Mouse (Mus musculus): ENCODE measurements around the gene Npas4. TPM values are rescaled to one million over a fixed set of nuclear protein-coding genes. Genes with fewer than 3 reads are reported as not detected.

Npas4 gene
- not detected in 2 replicates for polyA plus RNA-seq (2016; fragmentation: Nextera tagmentation; extraction: Ambion mirVana)

DNA sequence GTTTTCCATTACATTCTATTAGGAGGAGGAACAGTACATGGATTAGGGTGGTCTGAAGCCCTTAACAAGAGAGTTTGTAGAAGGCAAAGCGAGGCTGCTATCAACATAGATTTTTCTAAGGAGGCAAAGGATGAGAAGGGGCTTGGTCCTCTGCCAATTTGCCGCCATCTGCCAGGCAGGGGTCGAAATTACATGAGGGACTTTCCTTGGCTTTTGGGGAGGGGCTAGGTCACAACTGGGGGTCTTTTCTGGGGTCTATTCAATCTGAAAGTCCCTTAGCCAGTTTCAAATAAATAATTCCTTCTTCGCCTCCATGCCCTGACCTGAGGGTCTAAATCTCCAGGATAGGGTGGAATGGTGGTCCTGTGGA is at the start of gene Npas4:
TSS of gene Npas4 (minus strand) at position 61 of the 370 bp plus-strand sequence.
- H3K27me3 ChIP-seq (ENCODE audit: low read depth, poor library complexity, severe bottlenecking) = peaks cover 77% of the 10 kb centered on the region
- no peaks in the 10 kb centered on the region for H3K9me3 ChIP-seq (replicated peaks)
- no peaks in the 10 kb centered on the region for H3K36me3 ChIP-seq
- peaks cover 7% of the 10 kb centered on the region for H3K4me1 ChIP-seq
- no peak within 1 kb of the TSS for H3K27ac ChIP-seq
- no peak within 1 kb of the TSS for H3K4me3 ChIP-seq
- DNase-seq (ENCODE audit: low spot score) = no peak
- WGBS = 27% methylated on average over 4 of the region's 4 CpGs

DNA sequence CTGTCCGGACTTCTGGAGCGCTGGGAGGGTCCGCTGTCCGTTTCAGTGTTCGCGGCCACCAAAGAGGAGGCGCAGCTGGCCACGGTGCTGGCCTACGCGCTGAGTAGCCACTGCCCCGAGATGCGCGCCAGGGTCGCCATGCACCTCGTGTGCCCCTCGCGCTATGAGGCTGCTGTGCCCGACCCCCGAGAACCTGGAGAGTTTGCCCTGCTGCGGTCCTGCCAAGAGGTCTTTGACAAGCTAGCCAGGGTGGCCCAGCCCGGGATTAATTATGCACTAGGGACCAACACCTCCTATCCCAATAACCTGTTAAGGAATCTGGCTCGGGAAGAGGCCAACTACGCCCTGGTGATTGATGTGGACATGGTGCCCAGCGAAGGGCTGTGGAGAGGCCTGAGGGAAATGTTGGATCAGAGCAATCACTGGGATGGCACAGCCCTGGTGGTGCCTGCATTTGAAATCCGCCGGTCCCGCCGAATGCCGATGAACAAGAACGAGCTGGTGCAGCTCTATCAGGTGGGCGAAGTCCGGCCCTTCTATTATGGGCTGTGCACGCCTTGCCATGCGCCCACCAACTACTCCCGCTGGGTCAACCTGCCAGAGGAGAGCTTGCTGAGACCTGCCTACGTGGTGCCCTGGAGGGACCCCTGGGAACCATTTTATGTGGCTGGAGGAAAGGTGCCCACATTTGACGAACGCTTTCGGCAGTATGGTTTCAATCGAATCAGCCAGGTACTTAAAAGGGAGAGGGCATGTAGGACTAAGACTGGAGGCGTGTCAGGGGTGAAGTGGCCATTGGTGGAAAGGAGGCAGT is 49.4 kb upstream of the Npas4 start:
- peak; percentile 62 for DNase-seq (ENCODE audit: low spot score)
- Histone ChIP-seq H3K36me3 (peaks cover 14% of the 10 kb centered on the region), H3K4me1 (peaks cover 46% of the 10 kb centered on the region), H3K4me3 (peak overlapping the region; percentile 91), H3K9me3 (replicated peaks) (no peaks in the 10 kb centered on the region), H3K27ac (peak overlapping the region; percentile 94), H3K27me3 (ENCODE audit: low read depth, poor library complexity, severe bottlenecking) (no peaks in the 10 kb centered on the region)
- 12% methylated on average over 41 of the region's 41 CpGs for WGBS

- H3K27me3 ChIP-seq (ENCODE audit: low read depth, poor library complexity, severe bottlenecking) = no peaks in the 10 kb centered on the region
- H3K4me1 ChIP-seq = peaks cover 46% of the 10 kb centered on the region
- peak within 1 kb of the TSS; percentile 91 for H3K4me3 ChIP-seq
- no peaks in the 10 kb centered on the region for H3K9me3 ChIP-seq (replicated peaks)
- WGBS = 0% methylated on average over 44 of the region's 44 CpGs
- peaks cover 7% of the 10 kb centered on the region for H3K36me3 ChIP-seq
- peak within 1 kb of the TSS; percentile 94 for H3K27ac ChIP-seq
- peak; percentile 90 for DNase-seq (ENCODE audit: low spot score)
Measured at GRCm38 (mm10) chr19:5038709-5039156, 48.6 kb upstream of the Npas4 start, which contains the start of the genes B4gat1 and AC124502.3. TSS of gene B4gat1 (plus strand) at chr19:5038826. TSS of gene AC124502.3 (plus strand) at chr19:5038891.

- 6% methylated on average over 32 of the region's 32 CpGs for WGBS
- H3K4me1 ChIP-seq = peaks cover 46% of the 10 kb centered on the region
- peak; percentile 91 for DNase-seq (ENCODE audit: low spot score)
- no peaks in the 10 kb centered on the region for H3K9me3 ChIP-seq (replicated peaks)
- H3K36me3 ChIP-seq = peaks cover 5% of the 10 kb centered on the region
- H3K4me3 ChIP-seq = peak overlapping the region; percentile 91
- peak overlapping the region; percentile 94 for H3K27ac ChIP-seq
- no peaks in the 10 kb centered on the region for H3K27me3 ChIP-seq (ENCODE audit: low read depth, poor library complexity, severe bottlenecking)
Measured at GRCm38 (mm10) chr19:5037678-5038571, 47.8 kb upstream of the Npas4 start.

DNA sequence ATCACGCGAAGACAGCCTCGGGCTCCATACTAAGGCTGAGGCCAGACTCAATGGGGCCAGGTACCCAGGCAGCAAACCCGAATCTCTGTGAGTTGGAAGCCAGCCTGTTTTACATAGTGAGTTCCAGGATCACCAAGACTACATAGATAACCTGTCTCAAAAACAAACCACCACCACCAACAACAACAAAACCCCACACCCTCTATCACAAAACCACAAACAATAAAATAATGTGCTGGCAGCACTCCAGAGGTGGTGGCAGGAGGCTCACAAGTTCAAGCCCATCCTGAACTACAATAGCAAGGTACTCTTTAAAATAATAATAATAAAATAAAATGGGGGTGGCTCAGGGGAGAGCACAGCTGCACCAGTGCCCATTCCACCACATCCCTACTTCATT is 46.5 kb upstream of the Npas4 start:
- Histone ChIP-seq H3K36me3 (peaks cover 14% of the 10 kb centered on the region), H3K9me3 (replicated peaks) (no peaks in the 10 kb centered on the region), H3K27me3 (ENCODE audit: low read depth, poor library complexity, severe bottlenecking) (no peaks in the 10 kb centered on the region), H3K4me3 (no peak overlapping the region), H3K27ac (no peak overlapping the region), H3K4me1 (peaks cover 35% of the 10 kb centered on the region)
- DNase-seq (ENCODE audit: low spot score) = no peak
- WGBS = 82% methylated on average over 4 of the region's 4 CpGs

DNA sequence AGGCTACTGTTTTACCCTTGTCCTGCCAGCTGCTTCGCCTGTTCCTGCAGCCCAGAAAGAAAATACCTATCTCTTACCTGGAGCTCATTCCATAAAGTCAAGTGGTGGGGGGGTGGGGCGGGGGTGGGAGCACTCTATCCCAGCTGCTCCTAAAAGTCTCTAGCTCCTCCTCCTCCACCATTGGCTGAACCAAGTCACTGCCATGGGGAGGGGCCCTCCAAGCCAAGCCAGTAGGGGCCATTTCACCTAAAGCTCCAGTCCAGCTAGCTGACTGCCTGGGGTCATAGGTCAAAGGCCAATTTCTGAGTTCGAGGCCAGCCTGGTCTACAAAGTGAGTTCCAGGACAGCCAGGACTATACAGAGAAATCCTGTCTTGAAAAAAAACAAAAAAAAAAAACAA is 42.6 kb upstream of the Npas4 start:
- DNase-seq (ENCODE audit: low spot score) = no peak
- Histone ChIP-seq H3K27me3 (ENCODE audit: low read depth, poor library complexity, severe bottlenecking) (no peaks in the 10 kb centered on the region), H3K9me3 (replicated peaks) (no peaks in the 10 kb centered on the region), H3K27ac (no peak overlapping the region), H3K4me3 (no peak overlapping the region), H3K36me3 (peaks cover 53% of the 10 kb centered on the region), H3K4me1 (peaks cover 8% of the 10 kb centered on the region)
- WGBS = 86% methylated on average over 3 of the region's 3 CpGs

GRCm38 (mm10) chr19:5026111-5026510 is 36.0 kb upstream of the Npas4 start:
- peaks cover 12% of the 10 kb centered on the region for H3K4me1 ChIP-seq
- H3K27me3 ChIP-seq (ENCODE audit: low read depth, poor library complexity, severe bottlenecking) = no peaks in the 10 kb centered on the region
- peaks cover 53% of the 10 kb centered on the region for H3K36me3 ChIP-seq
- H3K4me3 ChIP-seq = no peak overlapping the region
- no peak for DNase-seq (ENCODE audit: low spot score)
- no peak overlapping the region for H3K27ac ChIP-seq
- no peaks in the 10 kb centered on the region for H3K9me3 ChIP-seq (replicated peaks)
- WGBS = 92% methylated on average over 8 of the region's 8 CpGs

- peaks cover 12% of the 10 kb centered on the region for H3K4me1 ChIP-seq
- peaks cover 31% of the 10 kb centered on the region for H3K36me3 ChIP-seq
- under 1% methylated on average over 62 of the region's 62 CpGs for WGBS
Measured at GRCm38 (mm10) chr19:5023621-5024479, 33.7 kb upstream of the Npas4 start, which contains the start of gene Slc29a2. TSS of gene Slc29a2 (plus strand) at chr19:5023860.

DNA sequence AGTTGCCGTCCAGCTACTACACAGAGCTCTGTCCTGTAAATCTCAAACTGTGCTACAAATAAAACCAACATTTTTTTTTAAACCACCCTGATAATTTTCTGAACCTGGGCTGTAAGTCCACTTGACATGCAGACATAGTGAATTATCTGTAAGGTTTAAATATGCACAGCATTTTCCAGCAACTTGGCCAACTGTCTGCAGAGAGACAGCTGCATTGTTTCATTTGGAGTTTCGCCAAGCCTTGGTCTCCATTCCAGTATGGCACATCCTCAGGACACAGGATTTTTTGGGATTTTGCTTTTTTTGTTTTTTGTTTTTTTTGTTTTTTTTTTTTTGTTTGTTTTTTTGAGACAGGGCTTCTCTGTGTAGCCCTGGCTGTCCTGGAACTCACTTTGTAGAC is 31.3 kb upstream of the Npas4 start:
- H3K36me3 ChIP-seq = peaks cover 6% of the 10 kb centered on the region
- no peak overlapping the region for H3K27ac ChIP-seq
- H3K4me3 ChIP-seq = no peak overlapping the region
- no peaks in the 10 kb centered on the region for H3K9me3 ChIP-seq (replicated peaks)
- no peaks in the 10 kb centered on the region for H3K27me3 ChIP-seq (ENCODE audit: low read depth, poor library complexity, severe bottlenecking)
- no peak for DNase-seq (ENCODE audit: low spot score)
- WGBS = 88% methylated on average over 2 of the region's 2 CpGs
- H3K4me1 ChIP-seq = peaks cover 16% of the 10 kb centered on the region

More at GRCm38 (mm10) chr19:5023621-5024479, 33.7 kb upstream of the Npas4 start, which contains the start of gene Slc29a2:
- Histone ChIP-seq H3K27ac (peak within 1 kb of the TSS; percentile 91), H3K4me3 (peak within 1 kb of the TSS; percentile 63), H3K9me3 (replicated peaks) (no peaks in the 10 kb centered on the region), H3K27me3 (ENCODE audit: low read depth, poor library complexity, severe bottlenecking) (no peaks in the 10 kb centered on the region)
- peak; percentile 95 for DNase-seq (ENCODE audit: low spot score)

- H3K9me3 ChIP-seq (replicated peaks) = no peaks in the 10 kb centered on the region
- peaks cover 10% of the 10 kb centered on the region for H3K4me1 ChIP-seq
- WGBS = 86% methylated on average over 3 of the region's 3 CpGs
- no peaks in the 10 kb centered on the region for H3K36me3 ChIP-seq
- no peaks in the 10 kb centered on the region for H3K27me3 ChIP-seq (ENCODE audit: low read depth, poor library complexity, severe bottlenecking)
- no peak overlapping the region for H3K4me3 ChIP-seq
- DNase-seq (ENCODE audit: low spot score) = no peak
- no peak overlapping the region for H3K27ac ChIP-seq
Measured at GRCm38 (mm10) chr19:5018191-5018590, 28.1 kb upstream of the Npas4 start.

GRCm38 (mm10) chr19:5017611-5018010 is 27.5 kb upstream of the Npas4 start:
- peaks cover 10% of the 10 kb centered on the region for H3K4me1 ChIP-seq
- 91% methylated on average over 4 of the region's 4 CpGs for WGBS
- DNase-seq (ENCODE audit: low spot score) = no peak

GRCm38 (mm10) chr19:5016782-5017181 is 26.7 kb upstream of the Npas4 start:
- peak; percentile 85 for DNase-seq (ENCODE audit: low spot score)
- Histone ChIP-seq H3K9me3 (replicated peaks) (no peaks in the 10 kb centered on the region), H3K36me3 (no peaks in the 10 kb centered on the region), H3K27ac (peak overlapping the region; percentile 50), H3K4me3 (peak overlapping the region; percentile 21; the same call in 1 of the 2 replicates), H3K27me3 (ENCODE audit: low read depth, poor library complexity, severe bottlenecking) (no peaks in the 10 kb centered on the region), H3K4me1 (peaks cover 10% of the 10 kb centered on the region)
- 23% methylated on average over 12 of the region's 12 CpGs for WGBS

More at GRCm38 (mm10) chr19:5017611-5018010, 27.5 kb upstream of the Npas4 start:
- Histone ChIP-seq H3K27me3 (ENCODE audit: low read depth, poor library complexity, severe bottlenecking) (no peaks in the 10 kb centered on the region), H3K4me3 (no peak overlapping the region), H3K27ac (no peak overlapping the region), H3K9me3 (replicated peaks) (no peaks in the 10 kb centered on the region), H3K36me3 (no peaks in the 10 kb centered on the region)
